ENCODE assay signal across 9 mouse cellular contexts in genomic region chr19:60468254-60468762, GRCm38 (mm10). TPM values are rescaled to one million over a fixed set of nuclear protein-coding genes. Genes with fewer than 3 reads are reported as not detected.
DNase-seq lines count a peak whose midpoint lies in the region; ATAC-seq and TF ChIP-seq lines count a peak whose summit lies in the region.
"Had no signal": no experiment of that assay in that cellular context is flagged by ENCODE, and none has a peak within 500 bp of the region (broad histone marks: within the 10 kb centered on the region; RNA-seq: fewer than 3 reads in every experiment).

Gene Prlhr, minus strand, starts transcription at chr19:60468304.

- TF ChIP-seq CTCF in liver, postnatal 0 days (IDR thresholded peaks at IDR 0.05; ENCODE audit: low read depth), result no peak

- peak within 1 kb of the TSS; percentile 23 to 26 for H3K4me3 ChIP-seq in heart, embryonic 14.5 days (ENCODE audit: control insufficient read depth in 1 of 2, insufficient read depth in 1 of 2, low read depth in 1 of 2, low read length in 2 of 2)
- peak within 1 kb of the TSS; percentile 28 for H3K4me3 ChIP-seq in forebrain, embryonic 16.5 days (replicated peaks; ENCODE audit: low read length)
- peak within 1 kb of the TSS; percentile 13; the same call in 1 of the 2 replicates for H3K4me3 ChIP-seq in liver, postnatal 0 days (ENCODE audit: low read depth, low read length)

- no peak for DNase-seq in heart, postnatal 14 days
- peak; percentile 32 for DNase-seq in ES-CJ7 (ENCODE audit: low read depth, low spot score)
- peak; percentile 12 for DNase-seq in liver, postnatal 0 days
- DNase-seq in layer of hippocampus, postnatal 36 days, result no peak
- no peak for DNase-seq in ovary, postnatal 10 days (ENCODE audit: low spot score)

- H3K9me3 ChIP-seq in heart, embryonic 14.5 days (ENCODE audit: control insufficient read depth, low read length), result no peaks in the 10 kb centered on the region
- H3K9me3 ChIP-seq in forebrain, embryonic 16.5 days (ENCODE audit: control insufficient read depth, low read length), result no peaks in the 10 kb centered on the region
- no peaks in the 10 kb centered on the region for H3K9me3 ChIP-seq in liver, postnatal 0 days (ENCODE audit: low read length)

- peak within 1 kb of the TSS; percentile 61 for H3K4me2 ChIP-seq in heart, embryonic 14.5 days (ENCODE audit: low read length)
- H3K4me2 ChIP-seq in forebrain, embryonic 16.5 days (ENCODE audit: low read length), result peak within 1 kb of the TSS; percentile 50
- H3K4me2 ChIP-seq in liver, postnatal 0 days (ENCODE audit: low read depth, low read length), result peak within 1 kb of the TSS; percentile 36

- TF ChIP-seq EP300 in liver, postnatal 0 days (IDR thresholded peaks at IDR 0.05; ENCODE audit: low read depth), result no peak

- ATAC-seq in heart, embryonic 14.5 days (ENCODE audit: insufficient number of reproducible peaks, insufficient read depth, low FRiP score, low read depth), result no peak
- no peak for ATAC-seq in forebrain, embryonic 16.5 days
- ATAC-seq in liver, postnatal 0 days, result no peak
- no peak for ATAC-seq in activated CD4-positive, CD25-positive, alpha-beta regulatory T cell, adult 4 months

- 9% methylated on average over 17 of the region's 17 CpGs for WGBS in heart, embryonic 14.5 days
- 2% methylated on average over 17 of the region's 17 CpGs for WGBS in forebrain, embryonic 16.5 days
- WGBS in liver, postnatal 0 days (ENCODE audit: insufficient replicate concordance), result 14% methylated on average over 17 of the region's 17 CpGs

- peaks cover 41% of the 10 kb centered on the region for H3K27me3 ChIP-seq in heart, embryonic 14.5 days (ENCODE audit: control insufficient read depth, insufficient read depth, low read length)
- H3K27me3 ChIP-seq in forebrain, embryonic 16.5 days (replicated peaks; ENCODE audit: control insufficient read depth, insufficient read depth, low read length), result peaks cover 47% of the 10 kb centered on the region
- H3K27me3 ChIP-seq in liver, postnatal 0 days (ENCODE audit: insufficient read depth, low read length), result peaks cover 31% of the 10 kb centered on the region

- peaks cover 4 to 12% of the 10 kb centered on the region in 2 experiments; a peak in 3 of 4 replicates for H3K4me1 ChIP-seq in heart, embryonic 14.5 days (ENCODE audit: control insufficient read depth in 2 of 2, insufficient read depth in 2 of 2, low read length in 2 of 2)
- H3K4me1 ChIP-seq in forebrain, embryonic 16.5 days (replicated peaks; ENCODE audit: control insufficient read depth, insufficient read depth, low read length), result peaks cover 34% of the 10 kb centered on the region
- H3K4me1 ChIP-seq in liver, postnatal 0 days (ENCODE audit: insufficient read depth), result peaks cover 4% of the 10 kb centered on the region; the same call in 1 of the 2 replicates

- intact Hi-C loops in heart, postnatal 14 days (cut with DNase I), result loop anchor here (5.0 kb wide), 1 partner anchor 79 kb away; no protein-coding TSS in a partner anchor

- no peaks in the 10 kb centered on the region for H3K36me3 ChIP-seq in heart, embryonic 14.5 days (ENCODE audit: control insufficient read depth, insufficient read depth, low read length)
- H3K36me3 ChIP-seq in forebrain, embryonic 16.5 days (ENCODE audit: control insufficient read depth, insufficient read depth), result no peaks in the 10 kb centered on the region
- no peaks in the 10 kb centered on the region for H3K36me3 ChIP-seq in liver, postnatal 0 days (replicated peaks; ENCODE audit: insufficient read depth, low read length)

- no peak within 1 kb of the TSS for H3K9ac ChIP-seq in heart, embryonic 14.5 days (ENCODE audit: low read length)
- H3K9ac ChIP-seq in forebrain, embryonic 16.5 days (replicated peaks; ENCODE audit: low read depth, low read length), result 0 out of 2 replicates have a peak within 1 kb of the TSS, but pooled peaks have one; percentile 30
- H3K9ac ChIP-seq in liver, postnatal 0 days (replicated peaks), result no peak within 1 kb of the TSS

- H3K27ac ChIP-seq in heart, embryonic 14.5 days (replicated peaks in 1 of 2; ENCODE audit: control insufficient read depth in 1 of 2, insufficient read depth in 1 of 2, low read depth in 2 of 2, low read length in 2 of 2), result no peak within 1 kb of the TSS
- no peak within 1 kb of the TSS for H3K27ac ChIP-seq in forebrain, embryonic 16.5 days (ENCODE audit: low read length)
- no peak within 1 kb of the TSS for H3K27ac ChIP-seq in liver, postnatal 0 days (ENCODE audit: low read depth)

RNA-seq across cellular contexts. Expression of gene Prlhr, which starts in this region (rescaled TPM):
- not detected in 2 replicates for polyA plus RNA-seq in heart, embryonic 14.5 days (2014; fragmentation: Nextera tagmentation; extraction: Ambion mirVana)
- not detected for total RNA-seq in heart, postnatal 14 days (2021)
- polyA plus RNA-seq in forebrain, embryonic 16.5 days (2015; fragmentation: Nextera tagmentation; extraction: Ambion mirVana), result 0.22 TPM in 1 of 2 replicates, not detected in the other
- polyA plus RNA-seq in liver, postnatal 0 days (2015; fragmentation: Nextera tagmentation; extraction: Ambion mirVana), result not detected in 2 replicates
- polyA plus RNA-seq in activated CD4-positive, CD25-positive, alpha-beta regulatory T cell, adult 4 months (2017; shearing (Covaris generic)), result not detected
- total RNA-seq in layer of hippocampus, postnatal 36 days (2021), result not detected
- polyA plus RNA-seq: cortical plate, adult 2 months had no signal

Comparison
In these comparisons a context has a peak if more than half of its experiments do, and no peak if none do; other contexts are left out.
1. Peak in DNase-seq, H3K4me3 ChIP-seq and H3K4me2 ChIP-seq in liver, postnatal 0 days; RNA of the gene not detected or under 1 TPM.